Mouse (Mus musculus) bone marrow, adult 2 months (tissue): ENCODE data around the gene G430095P16Rik. TPM values are rescaled to one million over a fixed set of nuclear protein-coding genes. Genes with fewer than 3 reads are reported as not detected.

ENCODE experiments used
- H3K27ac ChIP-seq: fragments of 200-500 bp; 2 replicates; pipeline ENCODE4 v1.5.1; 2012; ENCODE audit warnings: low read depth, mild to moderate bottlenecking, control low read depth, inconsistent platforms, low read length; ENCODE audit not compliant: control insufficient read depth, poor library complexity, insufficient read depth
- H3K4me1 ChIP-seq: fragments of 200-500 bp; 2 replicates; pipeline ENCODE4 v1.6.1; 2011; ENCODE audit warnings: low read length; ENCODE audit not compliant: control insufficient read depth, insufficient read depth
- H3K4me3 ChIP-seq: fragments of 200-500 bp; replicated peaks from 2 replicates; pipeline ENCODE3; 2011; ENCODE audit warnings: mild to moderate bottlenecking, low read depth, low read length, control low read depth; ENCODE audit not compliant: control insufficient read depth
- CTCF ChIP-seq: fragments of 200-500 bp; IDR thresholded peaks from 2 replicates; pipeline ENCODE4 v1.5.1; 2011; ENCODE audit warnings: low read length, control low read depth; ENCODE audit not compliant: control insufficient read depth, insufficient read depth
- POLR2A ChIP-seq: fragments of 200-500 bp; IDR thresholded peaks from 2 replicates; pipeline ENCODE4 v1.6.1; 2011; ENCODE audit warnings: low read depth, mild to moderate bottlenecking, control low read depth, low read length, borderline replicate concordance; ENCODE audit not compliant: control insufficient read depth
- WGBS: fragments of 180-500 bp; shearing (Covaris S2); methylation state at CpG from one replicate; pipeline ENCODE4 v1.1.7; 2018; 5-methylcytosine and 5-hydroxymethylcytosine counted together
- polyA plus RNA-seq: library from polyadenylated mRNA; stranded (reverse); fragments of >200 nt; gene quantifications from 2 replicates; pipeline ENCODE4 v1.2.4, GENCODE M21; 2011; ENCODE audit warnings: low replicate concordance; ENCODE audit not compliant: missing spikeins, insufficient read depth, insufficient read length

G430095P16Rik gene
- polyA plus RNA-seq, 1 experiment: 27.2 TPM

GRCm38 (mm10) chr8:84775621-84776113 lies 52.9 kb downstream of the G430095P16Rik start:
- H3K4me3 ChIP-seq: no peak overlapping the region
- 46% methylated on average over 7 of the region's 7 CpGs for WGBS
- TF ChIP-seq POLR2A: no peak
- TF ChIP-seq CTCF: no peak
- H3K27ac ChIP-seq: no peak overlapping the region
- peaks cover 2% of the 10 kb centered on the region for H3K4me1 ChIP-seq

Other genes starting within 250 kb of the G430095P16Rik start
- 13.2 and 49.9 TPM in 2 replicates for gene Ier2, start 60.2 kb upstream of the G430095P16Rik start, polyA plus RNA-seq
- 78.9 and 134 TPM in 2 replicates for gene Trmt1, start 36.7 kb upstream of the G430095P16Rik start, polyA plus RNA-seq
- gene Nacc1, start 35.1 kb upstream of the G430095P16Rik start, polyA plus RNA-seq: 14.6 and 26.2 TPM in 2 replicates
- gene Lyl1, start 21.6 kb upstream of the G430095P16Rik start, polyA plus RNA-seq: 59.2 and 125 TPM in 2 replicates
- gene Nfix, start 77.3 kb downstream of the G430095P16Rik start, polyA plus RNA-seq: 20.6 and 23.7 TPM in 2 replicates
- 2.2 and 3.3 TPM in 2 replicates for gene Dand5, start 99.8 kb downstream of the G430095P16Rik start, polyA plus RNA-seq
- gene Gadd45gip1, start 108.5 kb downstream of the G430095P16Rik start, polyA plus RNA-seq: 9.2 and 20.5 TPM in 2 replicates
- 169 and 222 TPM in 2 replicates for gene Rad23a, start 117.7 kb downstream of the G430095P16Rik start, polyA plus RNA-seq
- gene Calr, start 123.9 kb downstream of the G430095P16Rik start, polyA plus RNA-seq: 342 and 475 TPM in 2 replicates
- gene Farsa, start 134.0 kb downstream of the G430095P16Rik start, polyA plus RNA-seq: 36.6 and 59.1 TPM in 2 replicates
- 32.6 and 36.7 TPM in 2 replicates for gene Syce2, start 149.1 kb downstream of the G430095P16Rik start, polyA plus RNA-seq
- gene Gcdh, start 170.9 kb downstream of the G430095P16Rik start, polyA plus RNA-seq: 19.1 and 33.0 TPM in 2 replicates
- 142 and 168 TPM in 2 replicates for gene Klf1, start 178.9 kb downstream of the G430095P16Rik start, polyA plus RNA-seq
- 35.0 and 54.0 TPM in 2 replicates for gene Dnase2a, start 185.6 kb downstream of the G430095P16Rik start, polyA plus RNA-seq
- not detected in 2 replicates for gene Mast1, start 214.4 kb downstream of the G430095P16Rik start, polyA plus RNA-seq
- gene Rtbdn, start 224.0 kb downstream of the G430095P16Rik start, polyA plus RNA-seq: not detected in 2 replicates
- gene Gm49661, start 246.4 kb downstream of the G430095P16Rik start, polyA plus RNA-seq: not detected in 2 replicates
- 1,113 and 1,804 TPM in 2 replicates for gene Prdx2, start 246.6 kb downstream of the G430095P16Rik start, polyA plus RNA-seq
- 40.8 and 54.9 TPM in 2 replicates for gene Rnaseh2a, start 246.8 kb downstream of the G430095P16Rik start, polyA plus RNA-seq